Mouse (Mus musculus) adrenal gland, postnatal 14 days (tissue): ENCODE measurements at regions not wholly inside any gene's neighbourhood (a gene's known extent, or its start where the extent isn't known, plus 50 kb on each side); places are given as distances from the start of the nearest gene placed in this dataset.

Experiments
- DNase-seq: peaks from one replicate; pipeline ENCODE4 v3.0.0; 2021; ENCODE audit warnings: mixed read lengths

- DNase-seq: peak; percentile 5
Observed at GRCm38 (mm10) chr13:68372631-68373030, 209.3 kb downstream of the Mtrr start.
